Mouse (Mus musculus) forebrain, embryonic 15.5 days (tissue): ENCODE measurements around the gene Eif3d. TPM values are rescaled to one million over a fixed set of nuclear protein-coding genes. Genes with fewer than 3 reads are reported as not detected.

Experiments
- ATAC-seq: fragments of 200-750 bp; cut with Nextera tagmentation; replicated peaks from 2 replicates; pipeline ENCODE4 v1.8.0; 2017; ENCODE audit warnings: mild to moderate bottlenecking, moderate TSS enrichment, moderate library complexity
- H3K27ac ChIP-seq: fragments of 300-500 bp; sonication (generic); replicated peaks from 2 replicates; pipeline ENCODE4 v1.5.1; 2015; ENCODE audit warnings: mild to moderate bottlenecking, inconsistent platforms
- H3K27me3 ChIP-seq: fragments of 300-500 bp; sonication (generic); 2 replicates; pipeline ENCODE4 v1.6.1; 2015; ENCODE audit warnings: inconsistent platforms
- H3K36me3 ChIP-seq: fragments of 300-500 bp; sonication (generic); 2 replicates; pipeline ENCODE4 v1.6.1; 2015; ENCODE audit warnings: mild to moderate bottlenecking, inconsistent platforms
- H3K4me1 ChIP-seq: fragments of 300-500 bp; sonication (generic); 2 replicates; pipeline ENCODE4 v1.6.1; 2015; ENCODE audit warnings: inconsistent platforms
- H3K4me2 ChIP-seq: fragments of 300-500 bp; sonication (generic); replicated peaks from 2 replicates; pipeline ENCODE4 v1.6.1; 2015; ENCODE audit warnings: mild to moderate bottlenecking, inconsistent platforms
- H3K4me3 ChIP-seq: fragments of 300-500 bp; sonication (generic); 2 replicates; pipeline ENCODE4 v1.5.1; 2015; ENCODE audit warnings: mild to moderate bottlenecking, inconsistent platforms
- H3K9ac ChIP-seq: fragments of 300-500 bp; sonication (generic); replicated peaks from 2 replicates; pipeline ENCODE4 v1.6.1; 2015; ENCODE audit warnings: mild to moderate bottlenecking, inconsistent platforms
- H3K9me3 ChIP-seq: fragments of 300-500 bp; sonication (generic); 2 replicates; pipeline ENCODE4 v1.6.1; 2016; ENCODE audit warnings: inconsistent platforms
- WGBS: fragments of 180-500 bp; shearing (Covaris S2); methylation state at CpG from one replicate; pipeline ENCODE4 v1.1.7; 2015; ENCODE audit warnings: mixed read lengths; 5-methylcytosine and 5-hydroxymethylcytosine counted together
- polyA plus RNA-seq: library from polyadenylated mRNA; unstranded; fragments of >200 nt; fragmentation: Nextera tagmentation; extraction: Ambion mirVana; gene quantifications from 2 replicates; pipeline ENCODE4 v1.2.1, GENCODE M21; 2015

The Eif3d gene
- polyA plus RNA-seq, 1 experiment from 2014 or later, result 199 TPM

GRCm38 (mm10) chr15:77949061-77949460 lies 21.6 kb downstream of the Eif3d start:
- Histone ChIP-seq H3K9me3 (no peaks in the 10 kb centered on the region), H3K27ac (no peak overlapping the region), H3K4me1 (peaks cover 10% of the 10 kb centered on the region), H3K9ac (no peak overlapping the region), H3K36me3 (peaks cover 64% of the 10 kb centered on the region), H3K27me3 (no peaks in the 10 kb centered on the region), H3K4me2 (no peak overlapping the region), H3K4me3 (no peak overlapping the region)
- ATAC-seq, result no peak
- WGBS, result 82% methylated on average over 7 of the region's 7 CpGs

- Histone ChIP-seq H3K27me3 (no peaks in the 10 kb centered on the region), H3K4me3 (no peak overlapping the region), H3K27ac (no peak overlapping the region), H3K9me3 (no peaks in the 10 kb centered on the region), H3K9ac (no peak overlapping the region), H3K4me1 (peaks cover 16% of the 10 kb centered on the region; the same call in 1 of the 2 replicates), H3K4me2 (no peak overlapping the region), H3K36me3 (peaks cover 67% of the 10 kb centered on the region)
- no peak for ATAC-seq
- WGBS, result 91% methylated on average over 4 of the region's 4 CpGs
Measured at GRCm38 (mm10) chr15:77945711-77946110, 24.9 kb downstream of the Eif3d start.

- no peak overlapping the region for H3K4me3 ChIP-seq
- H3K9ac ChIP-seq, result no peak overlapping the region
- ATAC-seq, result peak; percentile 63; the same call in 1 of the 2 replicates
- H3K27me3 ChIP-seq, result no peaks in the 10 kb centered on the region
- no peaks in the 10 kb centered on the region for H3K9me3 ChIP-seq
- WGBS, result 64% methylated on average over 3 of the region's 3 CpGs
- H3K4me1 ChIP-seq, result peaks cover 17% of the 10 kb centered on the region; the same call in 1 of the 2 replicates
- H3K36me3 ChIP-seq, result peaks cover 38% of the 10 kb centered on the region
- H3K27ac ChIP-seq, result peak overlapping the region; percentile 69
- H3K4me2 ChIP-seq, result no peak overlapping the region
Measured at GRCm38 (mm10) chr15:77941563-77941962, 29.1 kb downstream of the Eif3d start.

GRCm38 (mm10) chr15:77938516-77938915 lies 32.1 kb downstream of the Eif3d start:
- Histone ChIP-seq H3K27ac (no peak overlapping the region), H3K4me3 (no peak overlapping the region), H3K36me3 (peaks cover 15% of the 10 kb centered on the region), H3K27me3 (no peaks in the 10 kb centered on the region), H3K9me3 (no peaks in the 10 kb centered on the region), H3K9ac (no peak overlapping the region), H3K4me1 (peaks cover 44% of the 10 kb centered on the region), H3K4me2 (no peak overlapping the region)
- WGBS, result 83% methylated on average over 5 of the region's 5 CpGs
- ATAC-seq, result no peak

- no peaks in the 10 kb centered on the region for H3K9me3 ChIP-seq
- H3K27ac ChIP-seq, result peak overlapping the region; percentile 90
- H3K27me3 ChIP-seq, result no peaks in the 10 kb centered on the region
- ATAC-seq, result peak; percentile 73
- no peak overlapping the region for H3K9ac ChIP-seq
- 60% methylated on average over 14 of the region's 14 CpGs for WGBS
- H3K4me3 ChIP-seq, result no peak overlapping the region
- no peaks in the 10 kb centered on the region; the same call in 1 of the 2 replicates for H3K36me3 ChIP-seq
- peaks cover 33% of the 10 kb centered on the region for H3K4me1 ChIP-seq
- H3K4me2 ChIP-seq, result no peak overlapping the region
Measured at GRCm38 (mm10) chr15:77935673-77936375, 34.8 kb downstream of the Eif3d start.

- Histone ChIP-seq H3K9ac (no peak overlapping the region), H3K4me1 (peaks cover 33% of the 10 kb centered on the region), H3K9me3 (no peaks in the 10 kb centered on the region), H3K27me3 (no peaks in the 10 kb centered on the region), H3K27ac (peak overlapping the region; percentile 90), H3K4me3 (no peak overlapping the region), H3K36me3 (no peaks in the 10 kb centered on the region; the same call in 1 of the 2 replicates), H3K4me2 (no peak overlapping the region)
- ATAC-seq, result no peak; the same call in 1 of the 2 replicates
- 68% methylated on average over 5 of the region's 5 CpGs for WGBS
Measured at GRCm38 (mm10) chr15:77934968-77935367, 35.6 kb downstream of the Eif3d start.

GRCm38 (mm10) chr15:77934326-77934725 lies 36.3 kb downstream of the Eif3d start:
- WGBS, result 69% methylated on average over 11 of the region's 11 CpGs
- ATAC-seq, result no peak
- H3K9me3 ChIP-seq, result no peaks in the 10 kb centered on the region
- peak overlapping the region; percentile 90 for H3K27ac ChIP-seq
- H3K9ac ChIP-seq, result no peak overlapping the region
- no peaks in the 10 kb centered on the region for H3K27me3 ChIP-seq
- no peaks in the 10 kb centered on the region for H3K36me3 ChIP-seq
- peaks cover 40% of the 10 kb centered on the region for H3K4me1 ChIP-seq
- no peak overlapping the region for H3K4me3 ChIP-seq
- H3K4me2 ChIP-seq, result no peak overlapping the region

GRCm38 (mm10) chr15:77933770-77934169 lies 36.8 kb downstream of the Eif3d start:
- Histone ChIP-seq H3K9me3 (no peaks in the 10 kb centered on the region), H3K27me3 (no peaks in the 10 kb centered on the region), H3K4me1 (peaks cover 43% of the 10 kb centered on the region), H3K27ac (peak overlapping the region; percentile 90; the same call in 1 of the 2 replicates), H3K4me2 (peak overlapping the region; percentile 35), H3K36me3 (no peaks in the 10 kb centered on the region), H3K9ac (peak overlapping the region; percentile 29; the same call in 1 of the 2 replicates), H3K4me3 (no peak overlapping the region)
- WGBS, result 0% methylated on average over 14 of the region's 14 CpGs
- ATAC-seq, result no peak

- H3K9ac ChIP-seq, result 0 out of 2 replicates have a peak overlapping the region, but pooled peaks have one; percentile 29
- no peak for ATAC-seq
- H3K36me3 ChIP-seq, result no peaks in the 10 kb centered on the region
- peaks cover 43% of the 10 kb centered on the region for H3K4me1 ChIP-seq
- H3K9me3 ChIP-seq, result no peaks in the 10 kb centered on the region
- no peaks in the 10 kb centered on the region for H3K27me3 ChIP-seq
- no peak overlapping the region for H3K4me3 ChIP-seq
- no peak overlapping the region for H3K4me2 ChIP-seq
- peak overlapping the region; percentile 90; the same call in 1 of the 2 replicates for H3K27ac ChIP-seq
- 59% methylated on average over 3 of the region's 3 CpGs for WGBS
Measured at GRCm38 (mm10) chr15:77933222-77933621, 37.4 kb downstream of the Eif3d start.

GRCm38 (mm10) chr15:77931689-77932016 lies 39.0 kb downstream of the Eif3d start:
- Histone ChIP-seq H3K27ac (no peak overlapping the region), H3K4me2 (no peak overlapping the region), H3K9me3 (no peaks in the 10 kb centered on the region), H3K27me3 (no peaks in the 10 kb centered on the region), H3K36me3 (no peaks in the 10 kb centered on the region), H3K4me1 (peaks cover 57% of the 10 kb centered on the region), H3K9ac (no peak overlapping the region), H3K4me3 (no peak overlapping the region)
- 74% methylated on average over 6 of the region's 6 CpGs for WGBS
- ATAC-seq, result no peak

GRCm38 (mm10) chr15:77930986-77931688 lies 39.5 kb downstream of the Eif3d start:
- 88% methylated on average over 6 of the region's 6 CpGs for WGBS
- H3K9ac ChIP-seq, result no peak overlapping the region
- H3K4me3 ChIP-seq, result no peak overlapping the region
- no peak for ATAC-seq
- no peaks in the 10 kb centered on the region; the same call in 1 of the 2 replicates for H3K36me3 ChIP-seq
- H3K27me3 ChIP-seq, result no peaks in the 10 kb centered on the region
- H3K4me1 ChIP-seq, result peaks cover 53% of the 10 kb centered on the region
- no peak overlapping the region for H3K4me2 ChIP-seq
- H3K9me3 ChIP-seq, result no peaks in the 10 kb centered on the region
- H3K27ac ChIP-seq, result no peak overlapping the region

- H3K9me3 ChIP-seq, result no peaks in the 10 kb centered on the region
- H3K4me2 ChIP-seq, result peak overlapping the region; percentile 77
- 46% methylated on average over 8 of the region's 8 CpGs for WGBS
- H3K4me3 ChIP-seq, result peak overlapping the region; percentile 90
- peaks cover 44% of the 10 kb centered on the region for H3K4me1 ChIP-seq
- peaks cover 5% of the 10 kb centered on the region for H3K36me3 ChIP-seq
- peak overlapping the region; percentile 97; the same call in 1 of the 2 replicates for H3K27ac ChIP-seq
- peak overlapping the region; percentile 68; the same call in 1 of the 2 replicates for H3K9ac ChIP-seq
- no peaks in the 10 kb centered on the region for H3K27me3 ChIP-seq
- ATAC-seq, result no peak
Measured at GRCm38 (mm10) chr15:77929804-77930203, 40.8 kb downstream of the Eif3d start.
